Mouse (Mus musculus): Measurements from ENCODE around the gene Cpsf4l.
A peak's percentile ranks its signal among the peaks of the same experiment; 100 is the strongest.

Cpsf4l gene

DNA sequence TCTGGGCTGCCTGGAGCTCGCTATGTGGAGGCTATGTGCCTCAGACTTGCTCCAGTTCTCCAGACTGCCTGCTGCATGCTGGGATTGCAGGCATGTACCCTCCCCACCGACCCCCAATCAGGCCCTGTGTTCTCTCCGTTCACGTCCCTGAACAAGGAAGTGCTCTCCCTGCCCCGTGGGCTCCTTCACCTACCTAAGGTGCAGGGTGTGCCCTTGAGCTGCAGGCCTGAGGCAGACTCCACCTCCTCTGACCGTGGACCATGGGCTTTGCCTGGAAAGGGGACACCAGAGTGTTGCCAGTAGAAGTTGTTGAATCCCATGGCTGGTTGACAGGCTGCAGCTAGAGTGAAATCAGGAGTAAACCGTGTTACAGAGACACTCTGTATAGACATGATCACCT is 10.2 kb downstream of the Cpsf4l start:
- no peak for DNase-seq (ENCODE audit: low read depth)

DNA sequence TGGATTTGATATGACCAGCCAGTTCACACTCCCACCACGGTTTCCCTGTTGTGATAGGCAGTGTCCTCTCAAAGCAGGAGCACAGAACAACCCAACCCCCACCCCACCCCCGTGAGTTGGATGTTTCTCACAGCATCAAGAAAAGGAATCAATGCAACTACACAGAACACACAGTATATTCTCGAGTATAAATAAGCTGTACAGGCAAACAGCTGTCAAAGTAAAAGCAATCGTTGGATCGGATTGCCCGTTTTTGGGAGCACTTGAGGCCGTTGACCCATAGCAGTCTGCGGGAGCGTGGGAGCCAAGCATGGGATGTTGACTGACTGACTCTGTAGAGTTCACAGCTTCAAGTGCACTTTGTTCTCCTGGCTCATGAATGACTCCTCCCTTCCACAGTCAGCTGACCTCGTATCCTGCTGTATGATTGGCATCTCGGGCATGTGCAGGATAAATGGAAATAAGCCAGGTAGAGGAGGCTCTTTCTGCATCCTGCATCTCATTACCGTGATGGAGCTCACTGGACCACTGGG is 11.7 kb downstream of the Cpsf4l start:
- no peak for DNase-seq (ENCODE audit: low read depth)

DNA sequence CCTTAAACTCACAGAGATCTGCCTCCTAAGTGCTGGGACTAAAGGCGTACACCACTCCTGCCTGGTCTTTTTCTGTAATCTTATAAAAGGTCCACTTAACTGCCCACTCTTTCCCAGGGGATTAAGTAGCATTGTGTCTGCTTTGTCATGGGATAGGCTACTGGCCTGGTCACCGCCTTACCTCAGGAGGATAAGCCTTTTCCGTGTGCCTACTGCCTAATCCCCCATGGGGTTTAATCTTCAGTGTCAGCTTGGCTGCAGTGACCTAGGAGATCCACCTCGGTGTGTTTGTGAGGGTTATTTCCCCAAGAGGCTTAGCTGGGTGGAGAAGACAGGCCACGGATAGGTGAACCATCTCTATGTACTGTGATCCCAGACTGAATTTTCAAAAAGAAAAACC is 12.2 kb downstream of the Cpsf4l start:
- DNase-seq (ENCODE audit: low read depth): no peak

DNA sequence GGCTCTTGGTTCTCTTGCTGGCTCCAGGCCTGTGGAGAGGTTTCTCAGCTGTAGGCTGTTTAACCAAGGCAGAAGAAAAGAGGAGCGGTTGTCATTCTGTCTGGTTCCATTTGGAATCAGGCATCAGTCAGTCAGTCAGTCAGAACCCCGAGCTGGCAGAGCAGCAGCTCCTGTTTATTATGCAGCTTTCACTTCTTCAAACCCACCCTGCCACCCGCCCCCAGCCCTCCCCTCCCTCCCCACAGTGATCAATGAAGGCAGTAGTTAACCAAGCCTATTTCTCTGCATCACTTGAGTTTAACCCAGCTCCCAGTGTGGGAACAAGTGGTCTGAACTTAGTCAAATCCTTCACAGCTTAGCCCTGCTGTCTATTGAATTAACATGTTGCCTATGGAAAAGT is 18.0 kb downstream of the Cpsf4l start:
- no peak for DNase-seq (ENCODE audit: low read depth)

DNA sequence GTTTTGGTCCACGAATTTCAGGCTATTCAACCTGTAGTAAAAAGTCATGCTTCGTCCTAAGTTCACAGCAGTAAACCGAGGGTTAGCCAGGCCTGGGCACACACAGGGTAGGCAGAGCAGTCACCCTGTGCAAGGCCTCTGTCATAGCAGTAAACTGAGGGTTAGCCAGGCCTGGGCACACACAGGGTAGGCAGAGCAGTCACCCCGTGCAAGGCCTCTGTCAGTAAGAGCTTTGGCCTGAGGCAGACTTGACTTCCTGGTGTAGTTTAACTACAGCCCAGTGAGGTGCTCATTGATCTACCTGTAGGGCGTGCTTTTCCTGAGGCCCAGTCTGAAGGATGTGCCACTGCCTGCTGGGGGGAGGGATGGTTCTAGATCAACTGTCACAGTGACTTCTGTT is 18.5 kb downstream of the Cpsf4l start:
- no peak for DNase-seq (ENCODE audit: low read depth)

DNA sequence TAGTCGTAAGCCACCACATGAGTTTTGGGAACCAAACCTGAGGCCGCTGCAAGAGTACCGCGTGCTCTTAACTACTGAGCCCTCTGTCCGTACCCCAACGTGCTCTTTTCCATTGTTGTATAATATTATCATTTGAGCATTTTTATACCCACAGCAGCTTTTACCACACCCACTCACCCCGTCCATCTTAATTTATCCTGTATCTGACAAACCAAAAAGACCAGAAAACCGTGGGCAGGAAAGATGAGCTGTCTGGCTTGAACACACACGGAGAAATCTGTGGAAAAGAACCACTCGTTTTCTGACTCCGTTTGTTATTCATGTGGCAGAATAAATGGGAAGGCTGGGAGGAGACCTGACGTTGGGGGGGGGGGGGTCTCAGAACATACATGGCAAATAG is 19.3 kb downstream of the Cpsf4l start:
- no peak for DNase-seq (ENCODE audit: low read depth)

DNA sequence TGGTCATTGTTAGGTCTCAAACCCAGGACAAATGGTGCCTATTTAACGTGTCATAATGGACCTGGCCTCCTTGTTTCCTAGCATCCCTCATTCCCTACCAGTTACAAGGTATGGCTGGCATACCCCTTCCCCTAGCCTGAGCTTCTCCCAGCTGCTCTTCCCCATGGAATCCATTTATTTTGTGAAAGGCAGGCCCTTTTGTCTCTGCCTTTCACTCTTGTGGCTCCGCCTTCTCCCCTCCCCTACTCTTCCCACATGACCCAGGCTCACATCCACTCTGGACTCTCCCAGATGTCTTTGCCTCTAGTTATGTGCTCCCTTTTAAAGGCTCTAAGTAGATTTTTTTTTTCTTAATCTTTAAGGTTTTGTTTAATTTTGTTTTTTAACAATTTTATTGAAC is 22.8 kb downstream of the Cpsf4l start:
- no peak for DNase-seq (ENCODE audit: low read depth)

DNA sequence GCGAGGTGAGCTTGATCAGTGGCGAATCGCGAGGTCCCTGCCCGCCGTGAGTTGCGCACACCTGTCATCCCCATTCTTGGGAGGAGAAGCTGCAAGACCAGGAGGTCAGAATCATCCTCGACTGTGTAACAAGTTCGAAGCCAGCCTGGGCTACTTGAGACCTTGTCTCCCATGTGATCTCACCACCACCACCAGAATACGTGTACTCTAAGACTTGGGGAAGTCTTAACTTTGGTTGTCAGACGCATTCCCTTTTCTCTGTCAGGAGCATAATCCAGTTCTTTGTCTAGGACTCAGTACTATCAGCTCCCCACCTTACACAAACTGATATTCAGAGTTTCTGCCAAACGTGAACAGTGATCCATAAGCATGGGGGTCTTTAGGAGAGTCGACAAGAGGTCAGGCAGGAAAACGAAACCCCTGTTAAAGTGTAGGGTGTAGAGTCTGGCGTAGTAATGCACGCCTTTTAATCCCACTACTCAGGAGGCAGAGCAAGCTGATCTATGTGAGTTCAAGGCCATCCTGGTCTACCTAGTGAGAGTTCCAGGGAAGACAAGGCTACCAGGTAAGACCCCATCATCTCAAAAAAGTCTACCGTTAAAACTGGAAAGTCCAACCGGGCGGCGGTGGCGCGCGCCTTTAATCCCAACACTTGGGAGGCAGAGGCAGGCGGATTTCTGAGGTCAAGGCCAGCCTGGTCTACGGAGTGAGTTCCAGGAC is 24.9 kb downstream of the Cpsf4l start:
- DNase-seq (ENCODE audit: low read depth): peak; percentile 36

DNA sequence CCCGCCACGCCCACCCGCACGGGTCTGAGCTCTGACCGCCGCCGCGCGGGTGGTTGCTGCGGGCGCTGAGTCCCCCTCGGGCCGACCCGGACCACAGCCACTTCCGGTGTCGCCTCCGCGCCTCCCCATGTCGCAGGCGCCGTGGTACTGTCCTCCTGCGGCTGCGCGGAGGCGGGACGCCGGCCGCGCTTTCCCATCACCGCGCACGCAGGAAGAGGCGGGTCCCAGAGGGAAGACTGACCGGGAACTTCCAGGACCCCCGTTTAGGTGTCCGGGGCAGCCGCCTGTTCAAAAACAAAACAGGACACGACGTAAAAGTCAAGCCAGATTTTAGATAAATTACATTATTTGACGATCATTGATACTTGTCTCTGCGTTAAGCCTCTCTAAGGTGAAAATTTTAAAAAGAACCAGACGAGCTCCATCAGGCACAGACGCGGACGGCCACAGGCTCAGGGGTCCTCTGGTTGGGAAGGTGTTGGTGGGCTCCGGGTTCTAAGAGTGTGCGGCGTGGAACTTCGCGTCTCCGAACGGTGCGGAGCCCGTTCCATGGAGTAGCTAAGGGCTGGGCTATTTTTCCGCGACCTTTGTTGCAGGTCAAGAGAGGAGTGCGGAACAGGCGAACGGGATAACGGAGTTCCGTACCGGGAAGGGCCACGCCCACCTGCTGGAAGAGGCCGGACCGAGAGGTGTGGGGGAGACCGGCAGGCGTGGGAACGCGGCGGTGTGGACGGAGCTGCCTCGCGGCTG is 25.7 kb downstream of the Cpsf4l start, which contains the start of the genes Fam104a and D11Wsu47e:
Gene Fam104a, minus strand, starts transcription at position 199 of the 750 bp plus-strand sequence.
Gene D11Wsu47e, plus strand, starts transcription at position 456 of the 750 bp plus-strand sequence.
- peak; percentile 84 for DNase-seq (ENCODE audit: low read depth)

DNA sequence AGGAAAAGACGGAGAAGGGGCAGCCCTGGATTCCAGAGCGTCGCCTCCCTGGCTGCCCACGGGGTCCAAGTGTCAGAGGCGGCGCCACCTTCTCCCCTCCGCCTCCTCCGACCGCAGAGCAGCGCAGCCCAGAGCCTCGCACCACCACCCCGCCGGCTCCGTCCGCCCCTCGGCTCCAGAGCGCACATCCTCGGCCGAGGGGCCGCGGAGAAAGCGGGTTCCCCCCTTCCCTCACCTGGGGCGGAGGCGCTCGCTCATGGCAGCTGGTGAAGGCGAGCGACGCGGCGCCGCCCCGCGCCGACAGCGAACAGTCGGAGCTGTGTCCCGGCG is 26.2 kb downstream of the Cpsf4l start:
- no peak for DNase-seq (ENCODE audit: low read depth)

DNA sequence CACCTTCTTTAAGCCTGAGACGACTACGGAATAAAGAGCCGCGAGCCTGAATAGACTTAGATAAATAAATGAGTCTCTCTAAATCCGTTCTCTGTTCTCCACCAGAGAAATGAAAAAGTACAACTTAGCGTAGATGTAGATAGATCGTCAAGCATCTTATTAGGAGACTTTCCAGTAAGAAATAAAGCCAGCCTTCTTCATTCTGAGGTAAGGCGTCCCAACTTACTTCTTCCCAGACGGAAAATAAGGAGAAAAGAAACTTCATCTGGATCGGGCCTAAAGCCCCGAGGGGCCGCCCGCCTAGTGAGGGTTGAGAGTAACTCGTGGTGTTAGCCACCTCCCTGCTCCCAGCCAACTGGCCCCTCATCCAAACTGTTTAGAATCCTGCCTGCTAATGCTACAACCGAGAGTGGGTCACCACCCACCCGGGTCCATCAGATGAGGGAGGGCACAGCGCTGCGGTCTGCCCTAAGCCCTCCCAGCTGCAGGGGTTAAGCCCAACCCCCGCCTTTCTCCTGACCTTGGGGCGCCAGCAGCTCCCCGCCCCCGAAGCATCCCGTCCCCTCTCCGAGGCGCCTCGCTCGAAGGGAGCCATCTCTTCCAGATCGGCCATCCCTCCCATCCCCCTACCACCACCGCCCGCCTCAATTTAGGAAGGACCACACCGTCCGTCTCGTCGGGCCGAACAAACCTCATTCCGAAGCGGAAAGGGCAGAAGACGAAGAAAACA is 26.8 kb downstream of the Cpsf4l start:
- DNase-seq (ENCODE audit: low read depth): peak; percentile 30

DNA sequence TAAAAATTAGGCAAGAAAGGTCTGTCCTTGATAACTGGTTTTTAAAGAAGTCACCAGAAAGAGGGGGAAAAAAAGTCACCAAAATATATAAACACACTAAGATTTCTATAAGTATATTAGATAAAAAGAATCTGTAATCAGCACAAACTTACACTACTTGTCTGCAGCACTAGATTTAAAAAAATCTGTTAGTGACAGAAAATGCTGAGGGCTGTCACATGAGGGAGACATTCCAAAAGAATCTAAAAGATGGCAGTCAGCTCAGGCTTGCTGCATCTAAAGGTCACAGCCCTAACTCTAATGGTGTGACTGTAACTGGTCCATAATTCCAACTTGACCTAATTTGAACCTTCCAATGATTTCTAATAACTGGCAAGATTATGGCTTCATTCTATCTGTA is 27.8 kb downstream of the Cpsf4l start:
- DNase-seq (ENCODE audit: low read depth): no peak

DNA sequence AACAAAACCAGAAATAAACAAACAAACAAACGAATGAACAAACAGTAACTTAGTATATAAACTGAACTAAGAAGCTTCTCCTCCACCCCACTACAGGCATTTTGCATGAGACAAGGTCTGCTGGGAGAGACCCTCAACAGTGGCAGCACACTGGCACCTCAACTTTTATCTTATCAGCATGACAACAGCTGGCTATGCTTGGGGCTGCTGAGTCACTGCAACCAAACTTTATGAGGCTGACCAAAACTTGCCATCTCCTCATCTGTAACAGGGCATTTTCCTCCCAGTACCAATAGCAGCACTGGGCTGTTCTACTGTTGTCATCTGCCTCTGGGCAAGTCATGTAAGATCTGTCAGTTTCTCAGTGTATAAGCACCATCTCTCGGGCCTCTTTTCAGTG is 28.9 kb downstream of the Cpsf4l start:
- DNase-seq (ENCODE audit: low read depth): peak; percentile 61

DNA sequence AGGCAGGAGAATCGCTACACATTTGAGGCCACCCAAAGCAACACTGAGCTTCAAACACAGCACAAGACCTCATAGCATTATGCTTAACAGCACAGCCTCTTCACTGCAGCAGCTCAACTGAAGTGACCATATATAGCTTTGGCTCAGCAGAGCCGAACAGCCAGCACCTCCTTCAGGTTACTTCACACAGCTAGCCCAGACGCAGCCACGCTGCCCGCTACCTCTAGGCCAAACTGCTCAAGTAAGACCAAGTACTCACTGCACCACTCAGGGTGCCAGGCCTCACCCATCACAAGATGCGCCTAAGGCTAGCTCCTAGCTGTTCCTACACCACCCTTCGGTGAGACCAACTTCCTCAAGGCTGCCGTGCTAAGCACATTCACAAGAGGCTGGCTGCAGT is 31.4 kb downstream of the Cpsf4l start:
- no peak for DNase-seq (ENCODE audit: low read depth)

DNA sequence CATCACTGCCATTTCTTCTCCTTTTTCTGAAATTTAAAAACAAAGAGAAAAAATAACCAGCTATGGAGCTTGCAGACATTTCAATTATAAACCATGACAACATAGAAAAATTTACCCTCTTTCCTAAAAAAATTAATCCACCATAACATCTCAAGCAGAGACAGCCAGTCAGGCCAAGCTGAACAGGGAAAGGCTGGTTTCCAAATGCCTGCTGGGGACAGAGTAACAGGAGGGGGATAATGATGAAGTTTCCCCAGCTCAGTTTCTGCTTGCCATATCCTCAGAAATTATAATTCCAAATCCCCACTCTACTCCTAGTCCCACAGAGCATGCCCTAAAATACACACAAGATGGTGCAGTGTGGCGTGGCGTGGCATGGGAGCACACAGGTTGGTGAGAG is 32.4 kb downstream of the Cpsf4l start:
- no peak for DNase-seq (ENCODE audit: low read depth)

DNA sequence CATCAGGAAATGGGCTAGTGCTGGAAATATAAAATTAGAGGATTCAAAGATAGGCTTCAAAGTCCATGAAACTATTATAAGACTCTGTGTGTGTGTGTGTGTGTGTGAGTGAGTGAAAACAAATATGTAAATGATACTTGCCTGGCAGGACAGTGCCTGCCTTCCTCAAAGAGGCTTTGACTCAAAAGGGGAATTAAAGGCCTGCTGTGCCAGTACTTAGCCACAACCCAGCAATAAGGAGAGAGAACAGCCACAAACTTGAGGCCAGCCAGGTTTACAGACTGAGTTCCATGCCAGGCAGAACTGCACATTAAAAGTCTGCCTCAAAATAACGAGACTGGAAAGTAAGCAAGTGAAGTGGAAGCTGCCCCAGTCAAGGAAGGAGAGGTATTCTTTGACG is 33.0 kb downstream of the Cpsf4l start:
- no peak for DNase-seq (ENCODE audit: low read depth)

DNA sequence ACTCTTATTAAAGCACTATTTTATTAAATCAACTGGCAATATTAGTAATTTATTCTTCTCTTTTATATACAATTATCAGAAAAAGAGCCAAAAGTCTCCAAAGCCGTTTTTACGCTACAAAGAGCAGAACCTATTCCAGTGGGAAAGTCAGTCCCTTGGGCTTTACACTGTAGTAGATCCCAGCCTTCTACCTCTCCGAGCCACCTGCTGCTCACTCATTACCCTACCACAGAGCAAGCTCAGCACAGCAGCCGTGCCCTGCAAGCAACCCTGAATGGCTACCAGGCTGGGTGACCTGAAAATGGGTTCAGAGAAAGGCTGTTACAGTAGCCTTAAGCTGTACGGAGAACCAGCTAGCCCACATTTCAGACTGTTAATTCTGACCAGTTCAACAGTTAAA is 35.2 kb downstream of the Cpsf4l start:
- DNase-seq (ENCODE audit: low read depth): no peak

DNA sequence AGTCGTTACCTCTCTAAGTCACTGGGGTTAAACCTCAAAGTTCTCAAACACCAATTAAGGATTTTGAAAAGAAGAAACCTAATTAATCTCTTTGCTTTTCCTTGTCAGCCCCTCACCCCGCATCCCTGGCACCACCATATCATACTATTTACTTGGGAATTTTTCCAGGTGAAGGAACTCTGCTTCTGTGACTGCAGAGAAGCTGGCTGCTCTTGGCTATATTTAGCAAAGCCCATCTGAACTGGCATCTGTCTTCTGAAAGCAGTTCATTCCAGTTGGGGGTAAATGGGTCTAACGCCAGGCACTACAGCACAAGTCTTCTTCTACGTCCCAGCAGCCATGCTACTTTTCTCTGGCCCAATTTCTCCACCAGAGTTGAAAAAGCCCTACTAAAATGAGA is 36.2 kb downstream of the Cpsf4l start:
- DNase-seq (ENCODE audit: low read depth): no peak

DNA sequence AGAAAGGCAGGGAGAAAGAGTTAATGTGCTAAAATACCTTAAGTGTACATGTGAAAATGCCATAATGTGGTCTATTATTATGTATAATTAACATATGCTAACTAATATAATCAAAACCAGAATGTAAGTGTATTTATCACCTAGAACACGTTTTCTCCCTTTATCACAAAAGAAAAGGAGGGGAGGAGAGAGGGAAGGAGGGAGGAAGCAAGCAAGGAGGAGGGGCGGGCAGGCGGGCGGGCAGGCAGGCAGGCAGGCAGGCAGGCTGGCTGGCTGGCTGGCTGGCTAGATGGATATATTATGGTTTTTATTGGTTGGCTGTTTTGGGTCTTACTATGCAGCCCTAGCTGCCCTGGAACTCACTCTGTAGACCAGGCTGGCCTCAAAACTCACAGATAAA is 40.1 kb downstream of the Cpsf4l start:
- DNase-seq (ENCODE audit: low read depth): no peak

DNA sequence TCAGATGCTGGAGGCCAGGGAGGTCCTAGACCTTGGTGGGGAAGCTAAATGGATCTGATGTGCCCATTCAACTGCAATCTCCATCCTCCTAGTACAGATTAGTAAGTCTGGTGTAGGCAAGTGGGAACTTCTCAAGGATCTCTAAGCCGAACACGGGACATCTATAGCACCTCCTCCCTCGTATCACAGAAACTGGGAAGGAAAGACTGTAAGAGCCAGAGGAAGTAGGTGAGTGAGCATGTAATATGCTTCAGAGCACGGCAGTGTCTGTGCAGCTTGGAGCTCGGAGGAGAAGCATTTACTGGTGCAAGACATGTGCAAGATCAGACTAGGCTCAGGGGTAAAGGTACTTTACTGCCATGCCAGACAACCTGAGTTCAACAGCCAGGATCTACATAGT is 41.0 kb downstream of the Cpsf4l start:
- DNase-seq (ENCODE audit: low read depth): no peak

DNA sequence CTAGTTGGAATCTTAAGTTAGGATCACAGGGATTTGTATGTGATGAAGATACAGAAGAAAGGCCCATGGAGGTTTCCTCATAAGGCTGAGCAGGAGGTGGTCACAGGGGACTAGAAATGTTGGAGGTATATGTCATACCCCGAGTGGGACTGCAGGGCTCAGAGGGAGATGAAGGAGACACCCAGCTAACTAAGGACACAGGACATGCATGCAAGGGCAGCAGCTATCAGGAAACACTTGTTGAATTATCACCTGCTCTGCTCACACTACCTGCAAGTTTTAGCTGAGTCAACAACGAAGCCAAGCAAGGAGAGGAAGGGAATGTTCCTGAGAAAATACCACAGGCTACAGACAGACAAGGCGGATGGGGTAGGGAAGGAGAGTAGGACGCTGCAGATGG is 42.1 kb downstream of the Cpsf4l start:
- no peak for DNase-seq (ENCODE audit: low read depth)

DNA sequence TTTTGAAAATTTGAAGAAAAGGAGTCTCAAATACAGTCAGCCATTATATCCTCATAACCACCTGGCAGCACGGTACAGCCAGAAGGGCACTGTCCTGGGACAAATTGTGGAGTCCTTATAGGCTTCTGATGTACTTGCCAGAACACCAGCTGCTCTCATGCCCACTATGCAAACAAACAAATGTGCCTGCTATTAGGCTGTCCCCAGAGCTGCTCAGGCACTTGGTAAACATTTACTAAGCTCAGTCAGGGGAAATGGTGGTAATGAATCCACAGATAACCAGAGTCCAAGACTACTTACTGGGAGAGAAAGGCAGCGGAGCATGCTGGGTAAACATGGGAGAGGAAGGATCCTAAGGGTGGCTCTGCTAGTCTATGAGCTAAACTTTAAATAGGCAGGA is 42.7 kb downstream of the Cpsf4l start:
- DNase-seq (ENCODE audit: low read depth): no peak

DNA sequence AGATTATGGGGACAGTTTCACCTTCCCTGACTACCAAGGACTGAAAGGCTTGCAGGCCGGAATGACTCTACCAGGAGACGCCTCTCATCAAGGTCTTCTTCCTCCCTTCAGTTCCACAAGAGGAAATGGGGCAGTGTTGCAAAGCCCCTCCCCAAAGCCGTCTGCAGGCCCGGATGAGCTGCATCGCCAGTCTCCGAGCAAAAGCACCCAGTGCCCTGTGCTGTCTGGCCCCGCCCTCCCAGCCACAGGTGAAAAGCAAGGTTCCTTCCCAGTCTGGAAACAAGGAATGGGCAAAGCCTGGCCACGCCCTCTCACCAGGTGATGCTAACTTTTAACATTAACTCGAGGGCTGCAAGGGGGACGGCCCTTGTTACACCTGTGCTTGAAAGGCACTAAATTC is 43.2 kb downstream of the Cpsf4l start:
- DNase-seq (ENCODE audit: low read depth): no peak

Data from c-Kit-positive CD71-positive TER-119-negative erythroid progenitor cells, embryonic 14.5 days (primary cell).